Mouse (Mus musculus): ENCODE measurements around the gene Npffr2. TPM values are rescaled to one million over a fixed set of nuclear protein-coding genes. Genes with fewer than 3 reads are reported as not detected.

Gene Npffr2
- polyA plus RNA-seq, 1 experiment, result not detected

DNA sequence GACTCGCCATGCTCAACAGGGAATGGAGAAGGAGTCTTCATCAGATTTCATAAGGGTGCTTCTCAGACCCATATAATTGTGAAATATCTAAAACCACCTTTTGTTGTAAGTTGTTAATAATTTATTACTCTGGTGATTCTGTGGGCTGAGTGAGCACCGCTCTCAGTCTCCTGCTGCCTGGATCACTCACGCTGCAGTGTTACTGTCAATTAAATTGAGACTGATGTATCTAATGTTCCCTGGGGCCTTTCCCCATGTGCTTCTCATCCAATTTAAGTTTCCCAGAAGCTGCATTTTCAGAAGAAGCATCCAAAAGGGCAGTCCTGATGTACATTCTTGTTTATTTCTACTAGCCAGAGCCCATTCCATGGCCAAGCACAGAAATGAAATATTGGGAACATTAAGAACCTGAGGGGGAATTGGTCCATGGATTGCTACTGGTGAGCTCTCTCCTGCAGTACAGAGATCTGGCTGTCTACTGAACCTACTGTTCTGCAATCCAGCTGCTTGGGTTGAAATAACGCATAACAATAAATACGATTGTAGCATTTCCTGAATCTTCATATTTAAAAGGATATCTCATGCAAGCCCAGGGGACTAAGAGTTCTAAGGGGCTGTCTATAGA lies 54.6 kb downstream of the Npffr2 start:
- no peak overlapping the region for H3K4me3 ChIP-seq (ENCODE audit: low read depth, low read length)
- TF ChIP-seq POLR2A (IDR thresholded peaks at IDR 0.05; ENCODE audit: low read depth, low read length) (no peak), CTCF (IDR thresholded peaks at IDR 0.05; ENCODE audit: extremely low read depth, insufficient read length, insufficient replicate concordance, low read depth, low read length) (no peak)

DNA sequence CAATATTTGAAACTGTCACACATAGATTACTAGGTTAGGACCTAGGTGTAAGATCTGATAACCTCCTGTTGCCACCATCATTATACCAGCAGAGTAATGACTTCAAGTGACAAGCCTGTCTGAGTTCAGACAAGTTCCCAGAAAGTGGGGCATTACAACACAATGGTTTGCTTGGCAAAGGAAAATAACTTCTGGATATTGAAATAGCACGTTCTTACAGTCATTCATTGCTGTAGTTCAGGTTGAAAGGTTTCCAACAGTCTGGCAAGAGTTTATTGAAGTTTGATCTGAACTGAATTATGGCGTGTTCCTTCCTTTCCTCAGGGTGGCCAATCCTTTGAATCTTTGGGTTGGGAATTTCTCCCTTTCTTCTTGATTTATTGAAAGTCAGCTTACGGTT lies 57.8 kb downstream of the Npffr2 start:
- no peak for TF ChIP-seq CTCF (IDR thresholded peaks at IDR 0.05; ENCODE audit: extremely low read depth, insufficient read length, insufficient replicate concordance, low read depth, low read length)
- 80% methylated on average over 3 of the region's 3 CpGs for WGBS
- no peak overlapping the region for H3K27ac ChIP-seq (ENCODE audit: insufficient read depth, low read depth, low read length)
- no peaks in the 10 kb centered on the region for H3K36me3 ChIP-seq (ENCODE audit: control insufficient read depth, insufficient read depth, low read length)
- no peak overlapping the region for H3K4me3 ChIP-seq (ENCODE audit: low read depth, low read length)
- H3K27me3 ChIP-seq (ENCODE audit: control insufficient read depth, insufficient read depth, low read length), result no peaks in the 10 kb centered on the region
- no peaks in the 10 kb centered on the region for H3K4me1 ChIP-seq (ENCODE audit: control insufficient read depth, insufficient read depth, insufficient read length, low read length)

More for the DNA sequence above, 54.6 kb downstream of the Npffr2 start:
- no peak overlapping the region for H3K27ac ChIP-seq (ENCODE audit: insufficient read depth, low read depth, low read length)
- no peaks in the 10 kb centered on the region for H3K4me1 ChIP-seq (ENCODE audit: control insufficient read depth, insufficient read depth, insufficient read length, low read length)
- no peaks in the 10 kb centered on the region for H3K27me3 ChIP-seq (ENCODE audit: control insufficient read depth, insufficient read depth, low read length)
- 60% methylated on average over 5 of the region's 5 CpGs for WGBS
- no peaks in the 10 kb centered on the region for H3K36me3 ChIP-seq (ENCODE audit: control insufficient read depth, insufficient read depth, low read length)

DNA sequence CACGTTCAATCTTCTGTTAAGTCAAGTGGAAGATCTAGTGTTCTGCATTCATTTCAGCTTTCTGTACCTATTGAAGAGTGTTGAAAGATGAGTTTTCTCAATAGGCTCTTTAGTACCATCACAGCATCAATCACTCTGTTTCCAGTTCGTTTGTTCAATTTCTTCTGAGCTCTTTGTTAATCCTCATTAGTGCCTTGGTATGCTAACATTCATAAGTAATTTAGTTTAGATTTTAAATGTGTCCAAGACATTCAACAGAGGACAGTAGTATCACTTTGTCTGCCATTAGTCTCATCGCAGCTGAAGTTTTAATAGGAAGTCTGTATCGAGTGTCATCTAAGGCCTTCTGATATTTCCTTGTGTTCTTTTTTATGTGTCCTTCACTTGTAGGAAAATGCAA lies 65.1 kb downstream of the Npffr2 start:
- no peak overlapping the region for H3K4me3 ChIP-seq (ENCODE audit: low read depth, low read length)
- no peak overlapping the region for H3K27ac ChIP-seq (ENCODE audit: insufficient read depth, low read depth, low read length)
- no peaks in the 10 kb centered on the region for H3K4me1 ChIP-seq (ENCODE audit: control insufficient read depth, insufficient read depth, insufficient read length, low read length)
- H3K27me3 ChIP-seq (ENCODE audit: control insufficient read depth, insufficient read depth, low read length), result no peaks in the 10 kb centered on the region
- H3K36me3 ChIP-seq (ENCODE audit: control insufficient read depth, insufficient read depth, low read length), result no peaks in the 10 kb centered on the region
- 86% methylated on average over 4 of the region's 4 CpGs for WGBS
- TF ChIP-seq CTCF (IDR thresholded peaks at IDR 0.05; ENCODE audit: extremely low read depth, insufficient read length, insufficient replicate concordance, low read depth, low read length), result no peak
- TF ChIP-seq POLR2A (IDR thresholded peaks at IDR 0.05; ENCODE audit: low read depth, low read length), result no peak

DNA sequence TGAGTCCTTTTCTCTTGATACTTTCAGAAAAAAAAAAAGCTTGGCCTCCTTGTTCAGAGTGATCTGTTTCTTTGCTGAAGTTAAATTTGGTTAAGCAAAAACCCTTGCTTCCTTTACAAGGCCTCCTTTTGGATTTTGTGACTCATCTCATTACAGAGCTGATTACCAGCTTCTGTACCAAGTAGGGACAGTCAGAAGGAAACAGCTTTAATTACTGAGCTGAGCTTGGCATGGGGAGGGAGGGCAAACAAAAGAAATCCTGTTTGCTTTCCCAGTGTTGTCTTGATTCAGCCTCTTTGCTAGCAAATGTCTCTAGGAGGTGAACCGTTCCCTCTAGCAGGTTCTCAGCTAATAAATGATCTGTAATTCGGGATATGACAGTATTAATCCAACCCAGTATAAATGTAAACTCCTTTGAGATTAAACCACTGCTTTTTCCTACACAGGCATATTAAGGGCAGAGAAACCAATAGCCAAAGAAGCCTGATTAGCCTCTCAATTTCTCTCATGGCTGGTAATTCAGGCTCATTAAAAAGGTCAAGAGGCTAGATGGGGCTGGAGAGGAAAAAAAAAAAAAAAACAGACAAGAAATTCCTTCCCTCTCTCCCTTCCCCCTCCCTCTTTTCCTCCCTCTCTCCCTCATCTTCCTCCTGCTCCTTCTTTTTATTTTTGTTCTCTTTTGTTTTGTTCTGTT lies 84.2 kb downstream of the Npffr2 start:
- no peak for TF ChIP-seq CTCF (IDR thresholded peaks at IDR 0.05; ENCODE audit: extremely low read depth, insufficient read length, insufficient replicate concordance, low read depth, low read length)
- no peak for TF ChIP-seq POLR2A (IDR thresholded peaks at IDR 0.05; ENCODE audit: low read depth, low read length)

DNA sequence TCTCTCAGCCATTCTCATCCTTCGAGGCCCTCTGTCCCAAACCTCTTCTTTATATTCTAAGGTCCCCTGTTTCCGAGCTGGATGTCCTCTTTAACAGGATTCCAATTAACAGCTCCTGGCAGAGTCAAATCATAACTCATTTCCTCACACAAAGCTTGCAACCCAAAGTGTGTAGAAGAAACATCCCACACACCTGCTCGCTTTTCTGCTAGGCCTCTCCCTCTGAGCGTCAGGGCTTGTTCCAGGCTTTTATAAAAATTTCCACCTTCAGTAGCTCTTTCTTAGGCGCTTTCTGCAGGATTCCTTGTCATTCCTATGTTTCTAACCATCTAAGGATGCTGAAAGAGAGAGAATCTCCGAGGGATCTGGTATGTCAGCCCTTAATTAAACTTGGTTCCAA lies 85.0 kb downstream of the Npffr2 start:
- Histone ChIP-seq H3K27me3 (ENCODE audit: control insufficient read depth, insufficient read depth, low read length) (no peaks in the 10 kb centered on the region), H3K4me1 (ENCODE audit: control insufficient read depth, insufficient read depth, insufficient read length, low read length) (no peaks in the 10 kb centered on the region), H3K4me3 (ENCODE audit: low read depth, low read length) (no peak overlapping the region), H3K36me3 (ENCODE audit: control insufficient read depth, insufficient read depth, low read length) (no peaks in the 10 kb centered on the region), H3K27ac (ENCODE audit: insufficient read depth, low read depth, low read length) (no peak overlapping the region)
- TF ChIP-seq CTCF (IDR thresholded peaks at IDR 0.05; ENCODE audit: extremely low read depth, insufficient read length, insufficient replicate concordance, low read depth, low read length) (no peak), POLR2A (IDR thresholded peaks at IDR 0.05; ENCODE audit: low read depth, low read length) (no peak)
- WGBS, result 80% methylated on average over 6 of the region's 6 CpGs

More for the DNA sequence above, 84.2 kb downstream of the Npffr2 start:
- H3K27me3 ChIP-seq (ENCODE audit: control insufficient read depth, insufficient read depth, low read length), result no peaks in the 10 kb centered on the region
- 48% methylated on average over 2 of the region's 2 CpGs for WGBS
- no peaks in the 10 kb centered on the region for H3K36me3 ChIP-seq (ENCODE audit: control insufficient read depth, insufficient read depth, low read length)
- no peaks in the 10 kb centered on the region for H3K4me1 ChIP-seq (ENCODE audit: control insufficient read depth, insufficient read depth, insufficient read length, low read length)
- H3K27ac ChIP-seq (ENCODE audit: insufficient read depth, low read depth, low read length), result no peak overlapping the region
- no peak overlapping the region for H3K4me3 ChIP-seq (ENCODE audit: low read depth, low read length)

DNA sequence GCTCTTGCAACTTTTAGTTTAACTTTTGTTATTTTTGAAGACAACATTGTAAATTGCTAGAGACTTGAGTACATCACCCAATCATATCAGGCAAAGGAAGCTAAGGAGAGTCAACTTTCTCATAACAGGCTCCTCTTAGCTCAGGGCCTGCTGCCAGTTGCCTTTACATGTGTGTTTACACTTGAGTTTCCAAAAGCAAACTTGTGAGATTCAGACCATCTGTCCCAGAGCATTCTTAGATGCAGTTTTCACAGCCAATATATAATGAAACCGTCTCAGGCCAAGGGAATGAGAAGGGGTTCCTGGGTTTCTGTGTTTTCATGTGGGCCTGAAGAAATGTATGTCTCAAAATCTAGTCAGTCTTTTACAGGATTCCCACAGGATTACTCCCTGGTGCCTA lies 104.4 kb downstream of the Npffr2 start:
- H3K27me3 ChIP-seq (ENCODE audit: control insufficient read depth, insufficient read depth, low read length), result no peaks in the 10 kb centered on the region
- H3K36me3 ChIP-seq (ENCODE audit: control insufficient read depth, insufficient read depth, low read length), result no peaks in the 10 kb centered on the region
- no peak overlapping the region for H3K27ac ChIP-seq (ENCODE audit: insufficient read depth, low read depth, low read length)
- no peak for TF ChIP-seq POLR2A (IDR thresholded peaks at IDR 0.05; ENCODE audit: low read depth, low read length)
- no peak for TF ChIP-seq CTCF (IDR thresholded peaks at IDR 0.05; ENCODE audit: extremely low read depth, insufficient read length, insufficient replicate concordance, low read depth, low read length)
- H3K4me1 ChIP-seq (ENCODE audit: control insufficient read depth, insufficient read depth, insufficient read length, low read length), result no peaks in the 10 kb centered on the region
- 53% methylated on average over 1 of the region's 1 CpGs for WGBS
- no peak overlapping the region for H3K4me3 ChIP-seq (ENCODE audit: low read depth, low read length)

Other genes starting within 250 kb of the Npffr2 start
- not detected in 2 replicates for gene Gc, start 69.5 kb upstream of the Npffr2 start, polyA plus RNA-seq (2012; rRNA removed)